Comparison of ENCODE assay signal across 26 mouse cellular contexts in the genomic region with DNA sequence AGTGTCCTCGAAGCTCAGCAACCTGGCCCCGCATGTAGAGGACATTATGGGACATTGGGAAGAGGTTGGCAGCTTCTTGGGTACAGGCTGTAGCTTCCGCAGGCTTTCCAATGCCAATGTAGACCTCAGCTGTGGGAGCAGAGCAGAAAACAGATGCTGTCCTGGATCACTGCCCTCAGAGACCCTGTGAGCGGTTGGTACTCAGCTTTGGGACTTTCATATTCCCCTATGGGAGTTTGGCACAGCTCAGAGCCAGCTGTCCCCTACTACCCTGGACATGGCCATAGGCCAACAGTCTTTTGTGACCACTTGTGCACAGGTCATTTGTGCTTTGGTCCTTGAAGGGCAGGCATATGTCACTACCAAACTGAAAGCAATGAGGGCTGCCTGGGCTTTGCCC.
DNase-seq lines count a peak whose midpoint lies in the region; ATAC-seq lines count a peak whose summit lies in the region.
"Had no signal": no experiment of that assay in that cellular context is flagged by ENCODE, and none has a peak within 500 bp of the region (broad histone marks: within the 10 kb centered on the region; RNA-seq: fewer than 3 reads in every experiment).

No protein-coding gene starts in this region.

- peaks cover 5% of the 10 kb centered on the region; the same call in 1 of the 2 replicates for H3K4me1 ChIP-seq in hindbrain, embryonic 14.5 days (replicated peaks; ENCODE audit: control insufficient read depth, insufficient read depth, low read length)
- peaks cover 10% of the 10 kb centered on the region for H3K4me1 ChIP-seq in hindbrain, embryonic 12.5 days
- peaks cover 2% of the 10 kb centered on the region; the same call in 1 of the 2 replicates for H3K4me1 ChIP-seq in midbrain, embryonic 12.5 days
- H3K4me1 ChIP-seq in midbrain, embryonic 16.5 days (ENCODE audit: control insufficient read depth, insufficient read depth, low read length): peaks cover 11% of the 10 kb centered on the region
- H3K4me1 ChIP-seq: embryonic facial prominence, embryonic 10.5 days; limb, embryonic 13.5 days; liver, embryonic 12.5 days; midbrain, embryonic 10.5 days; stomach, embryonic 15.5 days had no signal

- H3K36me3 ChIP-seq in hindbrain, embryonic 14.5 days (replicated peaks; ENCODE audit: control insufficient read depth, insufficient read depth): peaks cover 25% of the 10 kb centered on the region
- H3K36me3 ChIP-seq in hindbrain, embryonic 12.5 days: peaks cover 35% of the 10 kb centered on the region
- H3K36me3 ChIP-seq in midbrain, embryonic 12.5 days: peaks cover 14% of the 10 kb centered on the region
- peaks cover 8% of the 10 kb centered on the region; the same call in 1 of the 2 replicates for H3K36me3 ChIP-seq in midbrain, embryonic 16.5 days (ENCODE audit: control insufficient read depth, insufficient read depth, low read length)
- H3K36me3 ChIP-seq: liver, embryonic 12.5 days; stomach, embryonic 15.5 days had no signal

- no peak overlapping the region for H3K9ac ChIP-seq in hindbrain, embryonic 14.5 days
- H3K9ac ChIP-seq in hindbrain, embryonic 12.5 days: no peak overlapping the region
- no peak overlapping the region for H3K9ac ChIP-seq in midbrain, embryonic 12.5 days (replicated peaks)
- no peak overlapping the region for H3K9ac ChIP-seq in midbrain, embryonic 16.5 days (ENCODE audit: low read depth, low read length)
- H3K9ac ChIP-seq: limb, embryonic 13.5 days; liver, embryonic 12.5 days; stomach, embryonic 15.5 days had no signal

- H3K4me3 ChIP-seq in hindbrain, embryonic 14.5 days (replicated peaks; ENCODE audit: low read length): no peak overlapping the region
- H3K4me3 ChIP-seq in hindbrain, embryonic 12.5 days: no peak overlapping the region
- H3K4me3 ChIP-seq in midbrain, embryonic 12.5 days: no peak overlapping the region
- no peak overlapping the region for H3K4me3 ChIP-seq in midbrain, embryonic 16.5 days (ENCODE audit: low read depth, low read length)
- H3K4me3 ChIP-seq: embryonic facial prominence, embryonic 10.5 days; heart, embryonic 10.5 days; limb, embryonic 13.5 days; liver, embryonic 12.5 days; midbrain, embryonic 10.5 days; stomach, embryonic 15.5 days had no signal

- no peak for DNase-seq in hindbrain, embryonic 14.5 days (ENCODE audit: low spot score)
- peak; percentile 48 for DNase-seq in cerebellum, adult 8-10 months
- DNase-seq in cerebellum, postnatal 25 days: peak; percentile 49 to 62
- no peak for DNase-seq in frontal cortex, adult 2 months (ENCODE audit: extremely low spot score in 1 of 2, low spot score in 1 of 2)
- DNase-seq: B cell, adult 2 months; heart, postnatal 4 days; kidney, adult 9 months; kidney, postnatal 14 days; layer of hippocampus, postnatal 36 days; lung, adult 18-20 months; lung, postnatal 10 days; right cerebral cortex, adult 18-20 months; thymus, postnatal 36 days had no signal

- H3K9me3 ChIP-seq in hindbrain, embryonic 14.5 days (ENCODE audit: control insufficient read depth, low read length): no peaks in the 10 kb centered on the region
- no peaks in the 10 kb centered on the region for H3K9me3 ChIP-seq in hindbrain, embryonic 12.5 days (replicated peaks)
- no peaks in the 10 kb centered on the region for H3K9me3 ChIP-seq in midbrain, embryonic 12.5 days
- no peaks in the 10 kb centered on the region for H3K9me3 ChIP-seq in midbrain, embryonic 16.5 days (replicated peaks; ENCODE audit: control insufficient read depth, low read length, poor library complexity, severe bottlenecking)
- H3K9me3 ChIP-seq: embryonic facial prominence, embryonic 10.5 days; G1E; heart, embryonic 10.5 days; limb, embryonic 13.5 days; liver, embryonic 12.5 days; midbrain, embryonic 10.5 days; stomach, embryonic 15.5 days had no signal

- 0 out of 2 replicates have a peak, but pooled peaks have one; percentile 40 for ATAC-seq in hindbrain, embryonic 14.5 days (ENCODE audit: low FRiP score)
- ATAC-seq in hindbrain, embryonic 12.5 days (ENCODE audit: low FRiP score): no peak
- 0 out of 2 replicates have a peak, but pooled peaks have one; percentile 27 for ATAC-seq in midbrain, embryonic 12.5 days (ENCODE audit: low FRiP score, low read depth)
- ATAC-seq in midbrain, embryonic 16.5 days: no peak
- ATAC-seq: intestine, embryonic 16.5 days; liver, embryonic 12.5 days; Patski had no signal

- H3K27me3 ChIP-seq in hindbrain, embryonic 14.5 days (ENCODE audit: control insufficient read depth, insufficient read depth, low read length): no peaks in the 10 kb centered on the region
- H3K27me3 ChIP-seq in hindbrain, embryonic 12.5 days: no peaks in the 10 kb centered on the region
- no peaks in the 10 kb centered on the region for H3K27me3 ChIP-seq in midbrain, embryonic 12.5 days
- H3K27me3 ChIP-seq in midbrain, embryonic 16.5 days (ENCODE audit: control insufficient read depth, insufficient read depth, low read depth, low read length): no peaks in the 10 kb centered on the region
- H3K27me3 ChIP-seq: CH12.LX; limb, embryonic 13.5 days; liver, embryonic 12.5 days; Patski; stomach, embryonic 15.5 days had no signal

- H3K27ac ChIP-seq in hindbrain, embryonic 14.5 days: no peak overlapping the region
- H3K27ac ChIP-seq in hindbrain, embryonic 12.5 days: no peak overlapping the region
- no peak overlapping the region for H3K27ac ChIP-seq in midbrain, embryonic 12.5 days (replicated peaks)
- H3K27ac ChIP-seq in midbrain, embryonic 16.5 days (ENCODE audit: low read length): no peak overlapping the region
- H3K27ac ChIP-seq: embryonic facial prominence, embryonic 10.5 days; heart, embryonic 10.5 days; limb, embryonic 13.5 days; liver, embryonic 12.5 days; midbrain, embryonic 10.5 days; stomach, embryonic 15.5 days had no signal

- WGBS in hindbrain, embryonic 14.5 days: 84% methylated on average over 4 of the region's 4 CpGs
- 90% methylated on average over 4 of the region's 4 CpGs for WGBS in hindbrain, embryonic 12.5 days
- WGBS in midbrain, embryonic 12.5 days: 98% methylated on average over 4 of the region's 4 CpGs
- 86% methylated on average over 4 of the region's 4 CpGs for WGBS in midbrain, embryonic 16.5 days

- no peak overlapping the region for H3K4me2 ChIP-seq in hindbrain, embryonic 14.5 days (replicated peaks)
- no peak overlapping the region for H3K4me2 ChIP-seq in hindbrain, embryonic 12.5 days (replicated peaks)
- no peak overlapping the region for H3K4me2 ChIP-seq in midbrain, embryonic 12.5 days (replicated peaks)
- no peak overlapping the region for H3K4me2 ChIP-seq in midbrain, embryonic 16.5 days (ENCODE audit: low read length)
- H3K4me2 ChIP-seq: limb, embryonic 13.5 days; liver, embryonic 12.5 days; stomach, embryonic 15.5 days had no signal

Comparison
In these comparisons a context has a peak if more than half of its experiments do, and no peak if none do; other contexts are left out.
1. ATAC-seq: peak in hindbrain, embryonic 14.5 days (single experiment) and midbrain, embryonic 12.5 days (single experiment); none in hindbrain, embryonic 12.5 days (single experiment) and midbrain, embryonic 16.5 days (single experiment).
2. DNase-seq: peak in cerebellum, adult 8-10 months (single experiment) and cerebellum, postnatal 25 days (2 of 2); none in hindbrain, embryonic 14.5 days (single experiment) and frontal cortex, adult 2 months (0 of 2).